Mouse (Mus musculus) erythroblast, embryonic 14.5 days (primary cell): Measurements from ENCODE around the gene Prcd.

ENCODE experiments used
- GATA1 ChIP-seq: IDR thresholded peaks from 2 replicates; pipeline ENCODE4 v1.6.1; 2012; ENCODE audit warnings: low read length, inconsistent platforms, mixed read lengths
- TAL1 ChIP-seq: IDR thresholded peaks from 3 replicates; pipeline ENCODE4 v1.6.1; 2012; ENCODE audit warnings: low read length, inconsistent platforms, mixed read lengths

DNA sequence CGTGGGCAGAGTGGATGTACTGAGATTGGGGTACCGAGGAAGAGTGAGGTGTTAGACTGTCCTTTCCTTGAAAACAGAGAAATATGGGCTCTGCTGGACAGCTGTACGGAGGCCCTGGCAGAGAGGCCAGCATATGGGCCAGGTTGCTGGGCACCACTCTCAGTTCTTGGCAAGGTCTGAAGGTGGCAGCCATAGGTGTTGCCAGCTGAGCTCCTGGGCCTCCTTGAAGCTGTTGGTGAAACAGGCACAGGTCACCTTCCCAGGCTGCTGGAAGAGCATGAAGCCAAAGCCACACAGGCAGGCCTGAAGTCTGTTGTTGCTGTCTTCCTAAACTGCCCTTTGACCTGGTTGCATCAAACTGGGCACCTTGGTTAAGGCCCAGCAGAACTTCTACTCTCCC lies 11.6 kb upstream of the Prcd start:
- TF ChIP-seq TAL1 (no peak), GATA1 (no peak)
